Mouse (Mus musculus) forebrain, postnatal 0 days (tissue): Measurements from ENCODE around the gene Dnajc13. TPM values are rescaled to one million over a fixed set of nuclear protein-coding genes. Genes with fewer than 3 reads are reported as not detected.

Source experiments
- ATAC-seq: fragments of 200-750 bp; cut with Nextera tagmentation; 2 replicates; pipeline ENCODE4 v1.8.0; 2017; ENCODE audit warnings: mild to moderate bottlenecking, moderate library complexity
- DNase-seq: peaks from one replicate; pipeline ENCODE4 v3.0.0-alpha.2; 2015
- H3K27ac ChIP-seq: fragments of 300-500 bp; sonication (generic); 2 replicates; pipeline ENCODE4 v1.5.1; 2014; ENCODE audit warnings: low read depth, mild to moderate bottlenecking, antibody characterized with exemption, low read length, moderate library complexity, mixed read lengths
- H3K27me3 ChIP-seq: fragments of 300-500 bp; sonication (generic); 2 replicates; pipeline ENCODE4 v1.6.1; 2014; ENCODE audit warnings: mild to moderate bottlenecking, low read length, mixed read lengths; ENCODE audit not compliant: insufficient read depth
- H3K36me3 ChIP-seq: fragments of 300-500 bp; sonication (generic); 2 replicates; pipeline ENCODE4 v1.6.1; 2014; ENCODE audit warnings: mild to moderate bottlenecking, moderate library complexity; ENCODE audit not compliant: insufficient read depth
- H3K4me1 ChIP-seq: fragments of 300-500 bp; sonication (generic); 2 replicates; pipeline ENCODE4 v1.6.1; 2014; ENCODE audit warnings: antibody characterized with exemption; ENCODE audit not compliant: insufficient read depth
- H3K4me2 ChIP-seq: fragments of 300-500 bp; sonication (generic); 2 replicates; pipeline ENCODE4 v1.6.1; 2014; ENCODE audit warnings: low read depth, mild to moderate bottlenecking, moderate library complexity
- H3K4me3 ChIP-seq: fragments of 300-500 bp; sonication (generic); 2 replicates; pipeline ENCODE4 v1.5.1; 2014; ENCODE audit warnings: low read depth, low read length, mixed read lengths
- H3K9ac ChIP-seq: fragments of 300-500 bp; sonication (generic); 2 replicates; pipeline ENCODE4 v1.6.1; 2014; ENCODE audit warnings: mild to moderate bottlenecking
- H3K9me3 ChIP-seq: fragments of 300-500 bp; sonication (generic); 2 replicates; pipeline ENCODE4 v1.6.1; 2016; ENCODE audit warnings: low read length
- CTCF ChIP-seq: sonication (generic); IDR thresholded peaks from 2 replicates; pipeline ENCODE4 v1.5.1; 2016; ENCODE audit warnings: antibody characterized with exemption, control low read depth, low read depth
- WGBS: fragments of 180-500 bp; shearing (Covaris S2); extraction: QIAGEN DNeasy Blood & Tissue Kit; methylation state at CpG from one replicate; pipeline ENCODE4 v1.1.7; 2014; 5-methylcytosine and 5-hydroxymethylcytosine counted together
- polyA plus RNA-seq: library from polyadenylated mRNA; unstranded; fragments of >200 nt; fragmentation: Nextera tagmentation; extraction: Ambion mirVana; gene quantifications from 2 replicates; pipeline ENCODE4 v1.2.1, GENCODE M21; 2015
- total RNA-seq: library from RNA; depleted of rRNA; stranded (reverse); fragments of >200 nt; gene quantifications from 2 replicates; pipeline ENCODE4 v1.2.3, GENCODE M21; 2014

Dnajc13 gene
- total and polyA plus RNA-seq, 2 experiments from 2014 or later: 11.6 to 52.2 TPM

DNA sequence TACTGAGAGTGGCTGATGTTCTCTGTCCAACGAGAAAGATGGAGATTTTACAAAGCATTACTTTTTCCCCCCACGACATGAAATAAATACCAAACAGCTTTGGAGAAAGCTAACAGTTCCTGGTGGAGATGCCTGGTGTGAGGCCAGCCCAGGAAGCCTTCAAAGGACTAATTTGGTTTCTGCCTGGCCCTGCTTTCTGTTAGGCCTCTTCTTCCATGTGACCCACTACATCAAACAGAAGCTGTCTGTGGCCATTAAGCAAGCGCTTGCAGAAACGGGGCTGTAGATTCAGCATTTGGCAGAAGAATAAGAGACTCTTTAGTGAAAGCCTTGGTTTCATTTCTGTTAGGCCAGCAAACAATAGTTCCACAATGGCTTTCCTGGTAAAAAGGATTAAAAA is 8.9 kb upstream of the Dnajc13 start:
- TF ChIP-seq CTCF: no peak
- H3K9me3 ChIP-seq: no peaks in the 10 kb centered on the region
- DNase-seq (no peak), ATAC-seq (peak; percentile 55; the same call in 1 of the 2 replicates)
- H3K4me2 ChIP-seq: no peak overlapping the region
- 41% methylated on average over 4 of the region's 4 CpGs for WGBS
- no peak overlapping the region for H3K9ac ChIP-seq
- no peak overlapping the region for H3K4me3 ChIP-seq
- H3K27ac ChIP-seq: no peak overlapping the region
- H3K27me3 ChIP-seq: no peaks in the 10 kb centered on the region
- H3K36me3 ChIP-seq: no peaks in the 10 kb centered on the region
- no peaks in the 10 kb centered on the region for H3K4me1 ChIP-seq

DNA sequence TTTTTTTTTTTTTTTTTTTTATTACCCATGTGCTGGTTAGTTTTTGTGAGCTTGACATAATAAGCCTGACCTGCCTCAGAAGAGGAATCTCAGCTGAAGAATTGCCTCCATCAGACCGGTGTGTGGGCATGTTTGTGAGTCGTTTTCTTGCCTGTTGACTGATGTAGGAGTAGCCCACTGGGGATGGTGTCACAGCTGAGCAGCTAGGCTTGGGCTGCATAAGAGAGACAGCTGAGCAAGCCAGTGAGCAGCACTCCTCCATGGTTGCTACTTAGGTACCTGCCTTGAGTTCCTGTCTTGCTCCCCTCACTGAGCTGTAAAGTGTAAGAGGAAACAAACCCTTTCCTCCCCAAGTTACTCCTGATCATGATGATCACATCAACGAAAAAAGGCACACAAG is 7.2 kb upstream of the Dnajc13 start:
- WGBS: 80% methylated on average over 3 of the region's 3 CpGs

DNA sequence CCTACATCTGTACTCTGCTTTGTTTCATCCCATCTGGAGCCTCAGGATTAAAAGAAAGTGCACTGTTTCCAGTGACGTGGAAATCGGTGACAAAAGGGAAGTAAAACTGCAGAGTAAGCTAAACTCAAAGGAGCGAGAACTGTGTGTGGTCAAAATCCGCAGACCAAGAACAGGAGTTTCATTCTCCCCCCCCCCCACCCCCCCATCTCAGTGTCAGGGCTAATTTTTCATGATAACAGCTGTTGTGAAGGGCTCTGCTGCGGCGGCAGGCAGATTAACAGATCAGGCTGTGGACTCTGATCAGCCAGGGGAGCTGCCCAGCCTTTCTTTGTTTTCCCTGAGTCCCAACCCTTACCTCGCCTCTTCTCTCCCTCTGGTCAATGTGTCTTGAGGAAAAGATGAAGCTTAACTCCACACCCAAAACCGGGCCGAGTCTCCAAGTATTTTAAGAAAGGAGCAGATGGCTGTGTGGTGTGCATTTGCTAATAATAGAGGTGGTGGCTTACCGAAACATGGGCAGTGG is 6.7 kb upstream of the Dnajc13 start:
- no peak overlapping the region for H3K27ac ChIP-seq
- H3K27me3 ChIP-seq: no peaks in the 10 kb centered on the region
- no peak for ATAC-seq
- H3K9me3 ChIP-seq: no peaks in the 10 kb centered on the region
- DNase-seq: no peak
- H3K9ac ChIP-seq: no peak overlapping the region
- 31% methylated on average over 10 of the region's 10 CpGs for WGBS
- no peak for TF ChIP-seq CTCF
- no peak overlapping the region for H3K4me2 ChIP-seq
- H3K4me1 ChIP-seq: no peaks in the 10 kb centered on the region
- no peak overlapping the region for H3K4me3 ChIP-seq
- no peaks in the 10 kb centered on the region for H3K36me3 ChIP-seq

More for the DNA sequence above, 7.2 kb upstream of the Dnajc13 start:
- H3K27me3 ChIP-seq: no peaks in the 10 kb centered on the region
- H3K36me3 ChIP-seq: no peaks in the 10 kb centered on the region
- no peak overlapping the region for H3K4me2 ChIP-seq
- no peak overlapping the region for H3K27ac ChIP-seq
- TF ChIP-seq CTCF: no peak
- no peaks in the 10 kb centered on the region for H3K9me3 ChIP-seq
- no peak overlapping the region for H3K4me3 ChIP-seq
- no peak overlapping the region for H3K9ac ChIP-seq
- no peak for ATAC-seq
- no peaks in the 10 kb centered on the region for H3K4me1 ChIP-seq
- no peak for DNase-seq

DNA sequence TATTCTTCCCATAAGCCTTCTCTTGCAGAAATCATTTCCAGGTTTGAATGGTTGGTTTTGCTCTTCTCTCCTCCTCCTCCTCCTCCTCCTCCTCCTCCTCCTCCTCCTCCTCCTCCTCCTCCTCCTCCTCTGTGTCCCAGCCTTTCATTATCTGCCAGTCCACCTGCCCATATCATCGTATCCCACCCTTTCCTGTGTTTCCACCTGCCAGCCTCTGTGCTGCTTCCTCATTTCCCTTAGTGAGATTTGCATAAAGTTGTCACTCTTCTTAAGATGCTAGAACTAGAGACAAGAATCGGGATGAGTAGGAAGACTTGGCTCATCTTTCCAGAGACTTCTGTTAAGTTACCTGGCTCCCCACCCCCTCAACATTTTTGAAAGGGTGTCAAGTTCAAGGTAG is 1.8 kb upstream of the Dnajc13 start:
- 91% methylated on average over 2 of the region's 2 CpGs for WGBS
- DNase-seq: no peak

DNA sequence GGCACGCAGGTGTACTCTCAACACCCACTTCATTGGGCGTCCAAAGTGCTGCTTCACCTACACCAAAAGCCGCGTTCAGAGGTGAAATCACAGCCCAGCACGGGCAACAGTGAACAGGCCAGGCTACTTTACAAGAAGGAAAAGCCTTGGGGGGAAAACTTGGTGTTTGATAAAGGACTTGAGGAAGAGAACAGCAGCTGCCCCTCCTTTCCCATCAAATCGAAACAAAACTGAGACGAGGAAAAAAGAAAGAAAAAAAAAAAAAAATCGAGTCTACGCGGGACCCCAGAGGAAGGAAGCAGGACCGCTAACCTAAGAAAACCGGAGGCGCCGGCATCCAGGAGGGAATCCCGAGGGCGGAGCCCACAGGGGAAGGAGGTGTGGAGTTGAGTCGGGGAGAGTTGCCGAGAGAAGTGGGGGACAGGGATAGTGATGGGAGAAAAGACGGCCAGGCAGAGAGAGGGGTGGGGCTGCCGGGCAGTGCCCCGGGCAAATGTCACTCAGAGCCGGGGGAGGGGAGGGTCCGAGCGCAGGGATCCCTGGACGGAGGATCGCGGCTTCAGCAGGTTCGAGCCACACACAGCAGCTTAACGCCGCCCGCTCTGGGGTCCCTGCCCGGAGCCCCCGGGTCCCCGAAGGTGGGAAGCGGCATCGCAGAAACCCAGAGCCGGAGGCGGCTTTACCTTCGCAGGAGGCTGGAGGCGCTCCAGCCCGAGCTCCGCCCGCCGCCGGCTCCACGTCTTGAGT is 541 bp downstream of the Dnajc13 start:
- peak overlapping the region; percentile 80 for H3K4me2 ChIP-seq
- peak overlapping the region; percentile 87 for H3K27ac ChIP-seq
- H3K27me3 ChIP-seq: no peaks in the 10 kb centered on the region
- no peak for TF ChIP-seq CTCF
- H3K4me3 ChIP-seq: peak overlapping the region; percentile 95
- no peaks in the 10 kb centered on the region for H3K9me3 ChIP-seq
- peak; percentile 41 for ATAC-seq
- peak; percentile 26 for DNase-seq
- H3K9ac ChIP-seq: peak overlapping the region; percentile 89
- H3K4me1 ChIP-seq: peaks cover 13% of the 10 kb centered on the region
- WGBS: 2% methylated on average over 46 of the region's 46 CpGs
- H3K36me3 ChIP-seq: no peaks in the 10 kb centered on the region

More for the DNA sequence above, 1.8 kb upstream of the Dnajc13 start:
- Histone ChIP-seq H3K4me1 (peaks cover 13% of the 10 kb centered on the region), H3K27ac (no peak overlapping the region), H3K4me2 (no peak overlapping the region), H3K4me3 (no peak overlapping the region), H3K36me3 (no peaks in the 10 kb centered on the region), H3K9ac (no peak overlapping the region), H3K27me3 (no peaks in the 10 kb centered on the region), H3K9me3 (no peaks in the 10 kb centered on the region)
- TF ChIP-seq CTCF: no peak
- no peak for ATAC-seq

DNA sequence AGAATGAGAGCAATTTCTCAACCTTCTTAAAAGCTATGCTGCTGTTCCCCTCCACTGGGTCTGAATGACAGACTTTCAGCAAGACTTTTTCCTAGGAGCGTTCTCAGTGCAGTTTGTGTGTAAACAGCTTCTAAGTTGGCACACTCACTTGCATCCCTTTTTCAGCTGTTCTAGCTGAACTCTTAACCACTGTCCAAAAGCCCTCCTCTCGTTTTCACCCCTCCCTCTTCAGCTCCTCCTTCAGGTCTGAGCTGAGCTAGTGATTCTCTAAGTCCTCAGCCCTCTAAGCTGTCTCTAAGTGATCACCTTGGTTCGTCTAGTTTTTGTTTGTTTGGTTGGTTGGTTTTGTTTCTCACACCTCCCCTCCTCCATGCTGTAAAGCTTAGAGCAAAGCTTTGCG is 2.4 kb downstream of the Dnajc13 start:
- H3K4me3 ChIP-seq: no peak overlapping the region
- H3K27ac ChIP-seq: no peak overlapping the region
- no peak for TF ChIP-seq CTCF
- peaks cover 13% of the 10 kb centered on the region for H3K4me1 ChIP-seq
- DNase-seq (no peak), ATAC-seq (no peak)
- H3K9ac ChIP-seq: no peak overlapping the region
- no peaks in the 10 kb centered on the region for H3K36me3 ChIP-seq
- H3K4me2 ChIP-seq: no peak overlapping the region; the same call in 1 of the 2 replicates
- no peaks in the 10 kb centered on the region for H3K9me3 ChIP-seq
- no peaks in the 10 kb centered on the region for H3K27me3 ChIP-seq
- 43% methylated on average over 4 of the region's 4 CpGs for WGBS

DNA sequence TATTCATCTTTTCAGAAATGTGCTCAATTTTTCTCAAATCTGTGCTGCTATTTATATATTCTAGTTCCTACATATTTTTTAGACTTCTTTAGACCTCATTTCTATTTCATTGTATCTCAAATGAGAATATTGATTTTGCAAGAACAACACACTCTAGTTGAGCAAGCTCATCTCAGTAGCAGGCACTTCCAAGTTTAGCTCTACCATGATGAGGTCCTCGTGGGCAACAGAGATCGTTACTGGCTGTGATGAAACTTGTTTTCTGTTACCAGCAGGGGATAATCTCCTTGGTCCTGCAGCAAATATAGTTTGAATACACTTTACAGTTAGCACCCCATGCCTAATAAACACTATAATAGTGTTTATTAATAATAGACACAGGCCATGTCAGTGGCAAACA is 6.6 kb downstream of the Dnajc13 start:
- Histone ChIP-seq H3K4me2 (no peak overlapping the region), H3K4me3 (no peak overlapping the region), H3K27ac (no peak overlapping the region), H3K4me1 (peaks cover 5% of the 10 kb centered on the region), H3K36me3 (no peaks in the 10 kb centered on the region), H3K27me3 (no peaks in the 10 kb centered on the region), H3K9me3 (no peaks in the 10 kb centered on the region), H3K9ac (no peak overlapping the region)
- TF ChIP-seq CTCF: no peak
- no peak for DNase-seq
- no peak for ATAC-seq
- WGBS: 46% methylated on average over 2 of the region's 2 CpGs
